Mouse (Mus musculus): ENCODE measurements around the gene Gse1. TPM values are rescaled to one million over a fixed set of nuclear protein-coding genes. Genes with fewer than 3 reads are reported as not detected.

Gse1 gene
- total and polyA plus RNA-seq, 3 experiments = 23.6 to 128 (median 66.9) TPM

DNA sequence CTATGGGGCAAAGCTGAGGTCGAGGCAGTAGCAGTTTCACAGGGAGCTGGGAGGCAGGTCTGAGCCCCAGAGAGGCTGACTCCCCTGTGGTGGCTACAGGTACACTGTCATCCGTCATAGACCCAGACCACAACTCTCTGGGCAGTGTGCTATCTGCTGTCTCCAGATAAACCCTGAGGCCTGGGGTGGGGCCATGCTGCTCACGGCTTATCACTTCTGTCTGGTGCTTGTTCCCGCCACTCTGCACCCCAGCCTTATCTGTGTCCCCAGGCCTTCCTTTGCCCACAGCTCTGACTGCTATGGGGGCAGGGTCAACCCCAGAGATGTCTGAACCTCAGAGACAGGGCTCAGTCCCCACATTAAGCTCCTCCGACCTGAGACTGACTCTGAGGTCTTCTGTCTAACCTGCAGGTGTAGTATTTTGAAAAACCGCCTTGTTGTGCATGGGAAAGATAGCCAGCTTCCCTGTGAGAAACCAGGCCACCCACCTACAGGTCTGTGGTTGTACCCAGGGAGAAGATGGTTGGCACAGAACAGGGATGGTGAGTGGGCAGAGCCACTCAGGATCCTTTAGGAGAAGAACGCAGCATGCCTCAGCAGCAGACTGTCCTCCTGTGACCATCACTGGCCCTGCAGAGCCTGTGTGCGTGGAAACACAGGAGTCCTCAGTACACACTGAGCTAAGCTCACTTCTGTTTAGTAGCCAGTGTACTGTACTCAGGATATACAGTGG, 143.6 kb downstream of the Gse1 start (continued):
- TF ChIP-seq RCOR1 (IDR thresholded peaks at IDR 0.05; ENCODE audit: low read depth, low read length) = peak; percentile 92
- no peak for TF ChIP-seq CTCF (IDR thresholded peaks at IDR 0.05 in 2 of 3, conservative IDR thresholded peaks at IDR 0.05 in 1 of 3; ENCODE audit: control insufficient read depth in 1 of 3, insufficient read depth in 1 of 3, low read depth in 2 of 3, low read length in 3 of 3, poor library complexity in 1 of 3, severe bottlenecking in 1 of 3)
- peak; percentile 34; the same call in 1 of the 2 replicates for TF ChIP-seq MXI1 (IDR thresholded peaks at IDR 0.05; ENCODE audit: low read depth, low read length)
- TF ChIP-seq ZC3H11A (IDR thresholded peaks at IDR 0.05; ENCODE audit: low read depth, low read length) = no peak
- 0 out of 2 replicates have a peak, but pooled peaks have one; percentile 29 for TF ChIP-seq MYC (IDR thresholded peaks at IDR 0.05; ENCODE audit: low read depth, low read length)
- peak; percentile 99 for TF ChIP-seq SIN3A (IDR thresholded peaks at IDR 0.05; ENCODE audit: low read length)
- TF ChIP-seq MEF2A (IDR thresholded peaks at IDR 0.05; ENCODE audit: extremely low read depth, insufficient replicate concordance, low read depth, low read length, poor library complexity, severe bottlenecking) = peak; percentile 82; the same call in 1 of the 2 replicates
- peak; percentile 2; the same call in 1 of the 2 replicates for TF ChIP-seq RAD21 (IDR thresholded peaks at IDR 0.05; ENCODE audit: low read depth, low read length)
- TF ChIP-seq EP300 (IDR thresholded peaks at IDR 0.05; ENCODE audit: low read depth in 1 of 2, low read length in 2 of 2) = peak; percentile 99 to 100
- no peak; the same call in 1 of the 2 replicates for TF ChIP-seq POLR2AphosphoS5 (IDR thresholded peaks at IDR 0.05; ENCODE audit: borderline replicate concordance, low read depth, low read length)
- TF ChIP-seq HCFC1 (IDR thresholded peaks at IDR 0.05; ENCODE audit: low read depth, low read length) = 0 out of 2 replicates have a peak, but pooled peaks have one; percentile 52
- no peak for TF ChIP-seq UBTF (IDR thresholded peaks at IDR 0.05; ENCODE audit: borderline replicate concordance, insufficient read depth, low read depth, low read length)
- no peak for TF ChIP-seq ZKSCAN1 (IDR thresholded peaks at IDR 0.05; ENCODE audit: low read depth, low read length)
- peak; percentile 98 for TF ChIP-seq MAZ (IDR thresholded peaks at IDR 0.05; ENCODE audit: low read depth, low read length)
- peak; percentile 76 for TF ChIP-seq TBP (IDR thresholded peaks at IDR 0.05; ENCODE audit: low read depth, low read length)

DNA sequence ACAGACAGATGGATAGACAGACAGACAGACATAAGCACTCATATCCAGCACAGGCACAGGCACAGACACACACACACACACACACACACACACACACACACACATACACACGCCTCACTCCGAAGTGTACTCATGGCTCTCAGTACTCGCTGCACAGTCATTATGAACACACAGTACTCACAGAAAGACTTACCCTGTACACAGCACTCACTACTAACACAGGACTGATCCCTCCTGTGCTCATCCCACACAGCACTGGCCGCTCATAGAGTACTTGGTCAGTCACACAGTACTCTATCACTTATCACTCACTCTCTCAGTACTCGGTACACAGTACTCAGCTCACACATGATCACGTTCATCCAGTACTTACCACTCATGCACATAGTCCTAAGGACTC, 144.4 kb downstream of the Gse1 start:
- peaks cover 33 to 84% of the 10 kb centered on the region in 2 experiments for H3K4me1 ChIP-seq (ENCODE audit: control insufficient read depth in 1 of 2, insufficient read depth in 2 of 2, low read length in 2 of 2)
- H3K9me3 ChIP-seq (replicated peaks; ENCODE audit: insufficient read depth, low read length) = no peaks in the 10 kb centered on the region
- peak overlapping the region; percentile 90 for H3K27ac ChIP-seq (ENCODE audit: control insufficient read depth, low read depth, low read length)
- no peak for TF ChIP-seq SIN3A (IDR thresholded peaks at IDR 0.05; ENCODE audit: low read length)
- TF ChIP-seq TAL1 (IDR thresholded peaks at IDR 0.05; ENCODE audit: low read length) = no peak
- TF ChIP-seq POLR2AphosphoS5 (IDR thresholded peaks at IDR 0.05; ENCODE audit: borderline replicate concordance, low read depth, low read length) = peak; percentile 68; the same call in 1 of the 2 replicates
- no peak for TF ChIP-seq HCFC1 (IDR thresholded peaks at IDR 0.05; ENCODE audit: low read depth, low read length)
- H3K9ac ChIP-seq (ENCODE audit: control insufficient read depth, low read depth, low read length, poor library complexity, severe bottlenecking) = peak overlapping the region; percentile 62
- no peak for DNase-seq (ENCODE audit: low read depth, low spot score)
- H3K79me2 ChIP-seq (ENCODE audit: control insufficient read depth, insufficient read depth, low read length, poor library complexity) = peaks cover 31% of the 10 kb centered on the region
- H3K4me3 ChIP-seq (ENCODE audit: control insufficient read depth in 1 of 2, insufficient read depth in 1 of 2, low read depth in 2 of 2, low read length in 2 of 2) = no peak overlapping the region
- no peaks in the 10 kb centered on the region for H3K27me3 ChIP-seq (ENCODE audit: control insufficient read depth in 1 of 2, insufficient read depth in 2 of 2, low read length in 2 of 2)
- H3K36me3 ChIP-seq (ENCODE audit: control insufficient read depth in 1 of 2, insufficient read depth in 2 of 2, low read length in 2 of 2) = peaks cover 0 to 56% of the 10 kb centered on the region in 2 experiments; a peak in 2 of 4 replicates

All from MEL (cell line).